Mouse (Mus musculus): Measurements from ENCODE around the gene Cdan1.

- no peak for TF ChIP-seq CTCF (IDR thresholded peaks at IDR 0.05; ENCODE audit: low read depth, low read length)
- no peak for TF ChIP-seq POLR2A (IDR thresholded peaks at IDR 0.05; ENCODE audit: borderline replicate concordance, low read depth, low read length)
Observed at GRCm38 (mm10) chr2:120710948-120711347, 139.0 kb downstream of the Cdan1 start.

Measured in bone marrow macrophage, adult 2 months (primary cell).